Mouse (Mus musculus) lung, adult 2 months (tissue): ENCODE measurements around the gene Ncoa3.

Experiments
- CTCF ChIP-seq: fragments of 200-500 bp; IDR thresholded peaks from 2 replicates; pipeline ENCODE4 v1.5.1; 2011; ENCODE audit warnings: mild to moderate bottlenecking, low read length, control low read depth; ENCODE audit not compliant: insufficient read depth
- POLR2A ChIP-seq: fragments of 200-500 bp; IDR thresholded peaks from 2 replicates; pipeline ENCODE4 v1.6.1; 2011; ENCODE audit warnings: low read depth, mild to moderate bottlenecking, control low read depth, low read length, borderline replicate concordance; ENCODE audit errors: extremely low read depth

- TF ChIP-seq POLR2A (no peak), CTCF (peak; percentile 48)
Measured at GRCm38 (mm10) chr2:166097443-166098291, 105.2 kb downstream of the Ncoa3 start.
